Mouse (Mus musculus): ENCODE results near the gene Slc7a15. TPM values are rescaled to one million over a fixed set of nuclear protein-coding genes. Genes with fewer than 3 reads are reported as not detected.

The Slc7a15 gene
- polyA plus RNA-seq, 1 experiment from 2014 or later, result 0.05 TPM

GRCm38 (mm10) chr12:8496679-8497313 is 102.1 kb downstream of the Slc7a15 start:
- 51% methylated on average over 2 of the region's 2 CpGs for WGBS (ENCODE audit: insufficient replicate concordance)
- H3K9ac ChIP-seq, result no peak overlapping the region
- ATAC-seq (ENCODE audit: insufficient read depth), result no peak
- H3K36me3 ChIP-seq (replicated peaks), result no peaks in the 10 kb centered on the region
- 0 out of 2 replicates have a peak overlapping the region, but pooled peaks have one; percentile 20 for H3K27ac ChIP-seq (replicated peaks)
- no peak overlapping the region for H3K4me3 ChIP-seq (replicated peaks)
- H3K4me1 ChIP-seq (replicated peaks), result peaks cover 38% of the 10 kb centered on the region
- H3K27me3 ChIP-seq, result peaks cover 27% of the 10 kb centered on the region
- H3K4me2 ChIP-seq, result peak overlapping the region; percentile 15
- H3K9me3 ChIP-seq (replicated peaks), result no peaks in the 10 kb centered on the region

DNA sequence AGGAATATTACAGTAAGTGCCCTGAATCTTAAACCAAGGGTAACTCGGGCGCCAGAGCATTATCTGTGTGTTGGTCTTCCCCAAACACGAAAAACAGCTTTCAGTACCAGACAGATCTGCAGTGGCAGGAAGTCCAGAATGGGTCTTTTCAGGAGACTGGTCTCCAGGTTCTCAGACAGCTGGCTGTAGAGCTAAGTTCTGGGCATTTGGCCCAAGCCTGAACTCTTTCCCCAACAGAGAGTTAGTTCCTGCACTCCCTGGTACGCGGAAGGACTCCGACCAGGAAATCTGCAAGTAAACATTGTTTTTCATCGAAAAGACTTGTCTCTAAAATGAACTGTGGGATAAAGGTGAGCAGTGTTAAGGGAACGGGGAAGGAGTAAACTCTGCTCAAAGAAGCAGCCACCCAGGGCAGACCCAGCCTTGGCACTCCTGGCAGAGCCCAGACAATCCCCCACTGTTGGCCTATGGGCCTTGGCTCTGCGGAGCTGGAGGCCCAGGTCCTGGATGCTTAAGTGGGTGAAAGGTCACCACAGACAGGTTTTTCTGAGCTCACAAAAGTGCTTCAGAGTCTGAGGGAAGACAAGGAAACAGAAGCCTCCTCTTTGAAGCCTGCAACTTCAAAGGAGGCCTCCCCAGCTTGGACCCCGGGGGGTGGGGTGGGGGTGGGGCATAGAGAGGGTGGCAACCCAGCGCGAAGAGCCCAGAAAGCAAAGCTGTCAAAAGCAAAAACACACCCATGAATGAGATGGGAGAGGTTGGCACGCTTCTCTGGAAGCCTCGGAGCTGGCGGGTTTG is 102.8 kb downstream of the Slc7a15 start:
- H3K9ac ChIP-seq, result no peak overlapping the region
- no peaks in the 10 kb centered on the region for H3K9me3 ChIP-seq (replicated peaks)
- peak overlapping the region; percentile 15; the same call in 1 of the 2 replicates for H3K4me2 ChIP-seq
- peaks cover 32% of the 10 kb centered on the region for H3K4me1 ChIP-seq (replicated peaks)
- peak overlapping the region; percentile 20; the same call in 1 of the 2 replicates for H3K27ac ChIP-seq (replicated peaks)
- H3K27me3 ChIP-seq, result peaks cover 25% of the 10 kb centered on the region
- WGBS (ENCODE audit: insufficient replicate concordance), result 38% methylated on average over 15 of the region's 15 CpGs
- H3K36me3 ChIP-seq (replicated peaks), result no peaks in the 10 kb centered on the region
- no peak for ATAC-seq (ENCODE audit: insufficient read depth)
- H3K4me3 ChIP-seq (replicated peaks), result no peak overlapping the region

DNA sequence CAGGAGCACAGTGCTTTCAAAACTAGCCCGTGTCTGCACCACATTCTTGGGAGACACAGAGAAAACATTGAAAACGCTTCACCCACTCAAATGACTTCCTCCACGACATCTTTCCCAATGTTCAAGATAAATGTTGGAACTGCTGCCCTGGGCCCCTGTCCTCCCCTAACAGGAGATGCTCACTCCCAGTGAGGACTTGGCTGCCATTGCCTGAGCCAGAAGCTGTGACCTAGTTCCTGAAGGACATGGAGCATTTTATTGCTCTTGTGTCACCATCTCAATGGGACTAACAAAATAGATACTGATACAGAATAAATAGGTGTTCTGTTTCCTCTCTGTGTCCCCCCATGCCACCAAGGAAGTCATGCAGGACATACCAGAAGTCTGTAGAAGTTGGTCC is 104.2 kb downstream of the Slc7a15 start:
- H3K4me2 ChIP-seq, result no peak overlapping the region
- no peak overlapping the region for H3K27ac ChIP-seq (replicated peaks)
- H3K9ac ChIP-seq, result no peak overlapping the region
- ATAC-seq (ENCODE audit: insufficient read depth), result no peak
- 58% methylated on average over 3 of the region's 3 CpGs for WGBS (ENCODE audit: insufficient replicate concordance)
- H3K27me3 ChIP-seq, result peaks cover 17% of the 10 kb centered on the region
- H3K9me3 ChIP-seq (replicated peaks), result no peaks in the 10 kb centered on the region
- H3K4me1 ChIP-seq (replicated peaks), result peaks cover 21% of the 10 kb centered on the region
- no peaks in the 10 kb centered on the region for H3K36me3 ChIP-seq (replicated peaks)
- no peak overlapping the region for H3K4me3 ChIP-seq (replicated peaks)

DNA sequence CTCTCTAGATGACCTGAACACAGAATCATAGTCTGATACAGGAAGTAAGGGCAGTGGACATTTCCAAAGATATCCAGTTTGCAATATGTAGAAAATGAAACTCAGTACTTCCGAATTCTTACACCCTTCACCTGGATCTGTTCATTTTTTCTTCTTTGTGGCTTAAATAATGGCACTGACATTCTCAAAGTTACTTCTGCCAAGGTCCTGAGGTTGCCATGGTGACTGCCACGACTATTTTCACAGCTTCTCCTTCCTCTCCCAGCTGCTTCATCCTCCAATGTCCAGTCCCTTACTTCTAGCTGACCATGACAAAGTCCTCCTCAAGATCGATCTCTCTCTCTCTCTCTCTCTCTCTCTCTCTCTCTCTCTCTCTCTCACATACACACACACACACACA is 105.5 kb downstream of the Slc7a15 start:
- H3K4me2 ChIP-seq, result no peak overlapping the region
- H3K27me3 ChIP-seq, result peaks cover 5% of the 10 kb centered on the region
- no peak overlapping the region for H3K27ac ChIP-seq (replicated peaks)
- no peak overlapping the region for H3K9ac ChIP-seq
- 32% methylated on average over 3 of the region's 3 CpGs for WGBS (ENCODE audit: insufficient replicate concordance)
- peaks cover 9% of the 10 kb centered on the region for H3K4me1 ChIP-seq (replicated peaks)
- H3K36me3 ChIP-seq (replicated peaks), result no peaks in the 10 kb centered on the region
- H3K4me3 ChIP-seq (replicated peaks), result no peak overlapping the region
- no peaks in the 10 kb centered on the region for H3K9me3 ChIP-seq (replicated peaks)
- no peak for ATAC-seq (ENCODE audit: insufficient read depth)

DNA sequence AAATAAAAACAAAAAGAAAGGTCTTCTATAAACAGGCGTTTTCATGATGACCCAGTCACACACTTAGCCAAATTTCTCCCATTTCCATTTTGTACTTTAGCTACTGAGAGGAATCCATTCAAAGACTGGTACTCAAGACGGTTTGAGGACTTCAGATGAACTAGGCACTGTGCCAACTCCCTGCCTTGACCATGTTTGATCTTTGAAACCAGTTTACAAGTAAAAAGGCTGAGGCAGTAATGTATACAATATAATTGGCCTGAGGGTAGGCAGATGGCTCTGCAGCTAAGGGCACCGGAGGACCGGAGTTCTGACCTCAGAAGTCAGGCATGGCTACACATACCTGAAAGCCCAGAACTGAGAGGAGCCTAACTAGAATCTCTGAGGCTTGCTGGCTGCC is 109.8 kb downstream of the Slc7a15 start:
- Histone ChIP-seq H3K36me3 (replicated peaks) (no peaks in the 10 kb centered on the region), H3K4me2 (no peak overlapping the region), H3K27me3 (no peaks in the 10 kb centered on the region), H3K4me1 (replicated peaks) (no peaks in the 10 kb centered on the region), H3K9me3 (replicated peaks) (no peaks in the 10 kb centered on the region), H3K9ac (no peak overlapping the region), H3K4me3 (replicated peaks) (no peak overlapping the region), H3K27ac (replicated peaks) (no peak overlapping the region)
- ATAC-seq (ENCODE audit: insufficient read depth), result no peak
- 59% methylated on average over 4 of the region's 4 CpGs for WGBS (ENCODE audit: insufficient replicate concordance)

DNA sequence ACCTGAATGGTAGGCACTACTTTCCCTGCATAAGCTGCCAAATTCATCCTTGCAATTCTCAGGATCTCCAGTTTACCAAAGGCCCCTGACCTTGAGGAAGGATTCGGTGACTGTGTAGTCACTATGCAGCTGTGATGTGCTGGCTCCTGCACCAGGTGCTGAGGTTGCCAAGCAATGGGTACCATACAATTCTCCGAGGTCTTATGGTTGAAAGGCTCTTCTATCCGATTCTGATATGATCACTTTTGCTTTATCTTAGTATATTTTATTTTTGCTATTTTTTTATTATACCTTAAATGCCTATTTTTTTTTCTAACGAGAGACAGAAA is 110.2 kb downstream of the Slc7a15 start:
- ATAC-seq (ENCODE audit: insufficient read depth), result no peak
- 61% methylated on average over 4 of the region's 4 CpGs for WGBS (ENCODE audit: insufficient replicate concordance)
- H3K9me3 ChIP-seq (replicated peaks), result no peaks in the 10 kb centered on the region
- no peak overlapping the region for H3K4me2 ChIP-seq
- no peaks in the 10 kb centered on the region for H3K27me3 ChIP-seq
- no peak overlapping the region for H3K9ac ChIP-seq
- no peak overlapping the region for H3K4me3 ChIP-seq (replicated peaks)
- H3K36me3 ChIP-seq (replicated peaks), result no peaks in the 10 kb centered on the region
- H3K27ac ChIP-seq (replicated peaks), result no peak overlapping the region
- H3K4me1 ChIP-seq (replicated peaks), result no peaks in the 10 kb centered on the region

- Histone ChIP-seq H3K4me3 (replicated peaks) (no peak overlapping the region), H3K27me3 (no peaks in the 10 kb centered on the region), H3K36me3 (replicated peaks) (no peaks in the 10 kb centered on the region), H3K4me1 (replicated peaks) (no peaks in the 10 kb centered on the region), H3K9ac (no peak overlapping the region), H3K27ac (replicated peaks) (no peak overlapping the region), H3K9me3 (replicated peaks) (no peaks in the 10 kb centered on the region), H3K4me2 (no peak overlapping the region)
- WGBS (ENCODE audit: insufficient replicate concordance), result 60% methylated on average over 5 of the region's 5 CpGs
- no peak for ATAC-seq (ENCODE audit: insufficient read depth)
These were observed 110.8 kb downstream of the Slc7a15 start for GRCm38 (mm10) chr12:8487959-8488651.

GRCm38 (mm10) chr12:8487281-8487680 is 111.6 kb downstream of the Slc7a15 start:
- Histone ChIP-seq H3K36me3 (replicated peaks) (no peaks in the 10 kb centered on the region), H3K4me3 (replicated peaks) (no peak overlapping the region), H3K27me3 (no peaks in the 10 kb centered on the region), H3K9me3 (replicated peaks) (no peaks in the 10 kb centered on the region), H3K4me2 (no peak overlapping the region), H3K4me1 (replicated peaks) (no peaks in the 10 kb centered on the region), H3K27ac (replicated peaks) (no peak overlapping the region), H3K9ac (no peak overlapping the region)
- ATAC-seq (ENCODE audit: insufficient read depth), result no peak
- WGBS (ENCODE audit: insufficient replicate concordance), result 33% methylated on average over 1 of the region's 1 CpGs

GRCm38 (mm10) chr12:8485247-8485646 is 113.6 kb downstream of the Slc7a15 start:
- WGBS (ENCODE audit: insufficient replicate concordance), result 52% methylated on average over 7 of the region's 7 CpGs
- H3K27me3 ChIP-seq, result no peaks in the 10 kb centered on the region
- H3K9me3 ChIP-seq (replicated peaks), result no peaks in the 10 kb centered on the region
- no peak overlapping the region for H3K27ac ChIP-seq (replicated peaks)
- no peak overlapping the region for H3K4me2 ChIP-seq
- no peak for ATAC-seq (ENCODE audit: insufficient read depth)
- no peak overlapping the region for H3K9ac ChIP-seq
- H3K4me3 ChIP-seq (replicated peaks), result no peak overlapping the region
- H3K36me3 ChIP-seq (replicated peaks), result no peaks in the 10 kb centered on the region
- H3K4me1 ChIP-seq (replicated peaks), result no peaks in the 10 kb centered on the region

GRCm38 (mm10) chr12:8482169-8482568 is 116.7 kb downstream of the Slc7a15 start:
- WGBS (ENCODE audit: insufficient replicate concordance), result 46% methylated on average over 2 of the region's 2 CpGs
- Histone ChIP-seq H3K36me3 (replicated peaks) (no peaks in the 10 kb centered on the region), H3K4me1 (replicated peaks) (no peaks in the 10 kb centered on the region), H3K9ac (no peak overlapping the region), H3K27me3 (no peaks in the 10 kb centered on the region), H3K4me3 (replicated peaks) (no peak overlapping the region), H3K27ac (replicated peaks) (no peak overlapping the region), H3K4me2 (no peak overlapping the region), H3K9me3 (replicated peaks) (no peaks in the 10 kb centered on the region)
- ATAC-seq (ENCODE audit: insufficient read depth), result no peak

Data from liver, embryonic 15.5 days (tissue).